Mouse (Mus musculus): ENCODE data around the gene Pcca. TPM values are rescaled to one million over a fixed set of nuclear protein-coding genes. Genes with fewer than 3 reads are reported as not detected.

Pcca gene
- polyA plus RNA-seq, 1 experiment from 2014 or later, result 34.6 TPM

- H3K27me3 ChIP-seq (ENCODE audit: control insufficient read depth, insufficient read depth, low read length), result no peaks in the 10 kb centered on the region
- H3K36me3 ChIP-seq (replicated peaks; ENCODE audit: control insufficient read depth, insufficient read depth), result no peaks in the 10 kb centered on the region
- no peak overlapping the region for H3K27ac ChIP-seq
- WGBS, result 84% methylated on average over 7 of the region's 7 CpGs
- H3K4me1 ChIP-seq (replicated peaks; ENCODE audit: control insufficient read depth, insufficient read depth, low read length), result peaks cover 36% of the 10 kb centered on the region
- no peak overlapping the region for H3K4me3 ChIP-seq (replicated peaks; ENCODE audit: low read length)
- DNase-seq (ENCODE audit: low spot score), result no peak
- H3K4me2 ChIP-seq (replicated peaks), result no peak overlapping the region
- no peak overlapping the region for H3K9ac ChIP-seq
- H3K9me3 ChIP-seq (ENCODE audit: control insufficient read depth, low read length), result no peaks in the 10 kb centered on the region
- ATAC-seq (ENCODE audit: low FRiP score), result no peak
Observed at GRCm38 (mm10) chr14:122885893-122886292, 351.8 kb downstream of the Pcca start.

DNA sequence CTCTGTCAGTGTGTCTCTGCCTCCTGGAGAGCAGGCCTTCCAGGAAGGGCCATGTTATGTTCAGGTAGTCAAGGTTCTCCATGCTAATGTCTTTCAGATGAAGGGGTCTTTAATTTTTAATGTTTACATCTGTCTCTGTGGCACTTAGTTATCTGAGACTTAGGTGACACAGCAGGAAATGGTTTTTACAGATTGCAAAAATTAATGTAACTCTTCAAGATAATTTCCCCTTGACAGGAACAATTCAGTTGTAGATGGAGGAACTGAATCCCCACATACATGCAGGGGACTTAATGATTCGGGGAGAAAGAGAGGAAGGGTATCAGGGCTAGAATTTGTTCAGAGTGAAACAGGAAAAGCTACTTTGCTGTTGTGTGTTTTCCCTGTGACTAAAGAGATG is 353.2 kb downstream of the Pcca start:
- Histone ChIP-seq H3K4me2 (replicated peaks) (no peak overlapping the region), H3K9me3 (ENCODE audit: control insufficient read depth, low read length) (no peaks in the 10 kb centered on the region), H3K27ac (no peak overlapping the region), H3K4me1 (replicated peaks; ENCODE audit: control insufficient read depth, insufficient read depth, low read length) (peaks cover 29% of the 10 kb centered on the region), H3K4me3 (replicated peaks; ENCODE audit: low read length) (no peak overlapping the region), H3K36me3 (replicated peaks; ENCODE audit: control insufficient read depth, insufficient read depth) (no peaks in the 10 kb centered on the region; the same call in 1 of the 2 replicates), H3K9ac (no peak overlapping the region), H3K27me3 (ENCODE audit: control insufficient read depth, insufficient read depth, low read length) (no peaks in the 10 kb centered on the region)
- no peak for DNase-seq (ENCODE audit: low spot score)
- 85% methylated on average over 1 of the region's 1 CpGs for WGBS
- ATAC-seq (ENCODE audit: low FRiP score), result no peak

- no peak overlapping the region for H3K4me2 ChIP-seq (replicated peaks)
- no peak overlapping the region for H3K4me3 ChIP-seq (replicated peaks; ENCODE audit: low read length)
- H3K27ac ChIP-seq, result no peak overlapping the region
- no peaks in the 10 kb centered on the region; the same call in 1 of the 2 replicates for H3K36me3 ChIP-seq (replicated peaks; ENCODE audit: control insufficient read depth, insufficient read depth)
- no peak for ATAC-seq (ENCODE audit: low FRiP score)
- no peak overlapping the region for H3K9ac ChIP-seq
- H3K4me1 ChIP-seq (replicated peaks; ENCODE audit: control insufficient read depth, insufficient read depth, low read length), result peaks cover 23% of the 10 kb centered on the region
- WGBS, result 80% methylated on average over 3 of the region's 3 CpGs
- no peaks in the 10 kb centered on the region for H3K27me3 ChIP-seq (ENCODE audit: control insufficient read depth, insufficient read depth, low read length)
- no peaks in the 10 kb centered on the region for H3K9me3 ChIP-seq (ENCODE audit: control insufficient read depth, low read length)
- DNase-seq (ENCODE audit: low spot score), result no peak
Observed at GRCm38 (mm10) chr14:122887702-122888479, 353.8 kb downstream of the Pcca start.

- no peak overlapping the region for H3K27ac ChIP-seq
- no peak for DNase-seq (ENCODE audit: low spot score)
- no peak for ATAC-seq (ENCODE audit: low FRiP score)
- H3K4me3 ChIP-seq (replicated peaks; ENCODE audit: low read length), result no peak overlapping the region
- H3K27me3 ChIP-seq (ENCODE audit: control insufficient read depth, insufficient read depth, low read length), result no peaks in the 10 kb centered on the region
- WGBS, result 90% methylated on average over 1 of the region's 1 CpGs
- no peak overlapping the region for H3K9ac ChIP-seq
- H3K36me3 ChIP-seq (replicated peaks; ENCODE audit: control insufficient read depth, insufficient read depth), result no peaks in the 10 kb centered on the region; the same call in 1 of the 2 replicates
- H3K4me2 ChIP-seq (replicated peaks), result no peak overlapping the region
- peaks cover 17% of the 10 kb centered on the region; the same call in 1 of the 2 replicates for H3K4me1 ChIP-seq (replicated peaks; ENCODE audit: control insufficient read depth, insufficient read depth, low read length)
- no peaks in the 10 kb centered on the region for H3K9me3 ChIP-seq (ENCODE audit: control insufficient read depth, low read length)
Observed at GRCm38 (mm10) chr14:122888480-122888872, 354.4 kb downstream of the Pcca start.

GRCm38 (mm10) chr14:122891470-122891968 is 357.4 kb downstream of the Pcca start:
- H3K9me3 ChIP-seq (ENCODE audit: control insufficient read depth, low read length), result no peaks in the 10 kb centered on the region
- DNase-seq (ENCODE audit: low spot score) (no peak), ATAC-seq (ENCODE audit: low FRiP score) (no peak)
- no peak overlapping the region for H3K4me2 ChIP-seq (replicated peaks)
- H3K4me1 ChIP-seq (replicated peaks; ENCODE audit: control insufficient read depth, insufficient read depth, low read length), result no peaks in the 10 kb centered on the region
- H3K36me3 ChIP-seq (replicated peaks; ENCODE audit: control insufficient read depth, insufficient read depth), result no peaks in the 10 kb centered on the region; the same call in 1 of the 2 replicates
- H3K27me3 ChIP-seq (ENCODE audit: control insufficient read depth, insufficient read depth, low read length), result no peaks in the 10 kb centered on the region
- no peak overlapping the region for H3K9ac ChIP-seq
- no peak overlapping the region for H3K27ac ChIP-seq
- no peak overlapping the region for H3K4me3 ChIP-seq (replicated peaks; ENCODE audit: low read length)
- 94% methylated on average over 12 of the region's 12 CpGs for WGBS

GRCm38 (mm10) chr14:122896106-122896505 is 362.0 kb downstream of the Pcca start:
- no peaks in the 10 kb centered on the region for H3K4me1 ChIP-seq (replicated peaks; ENCODE audit: control insufficient read depth, insufficient read depth, low read length)
- H3K4me2 ChIP-seq (replicated peaks), result no peak overlapping the region
- no peak overlapping the region for H3K9ac ChIP-seq
- H3K27ac ChIP-seq, result no peak overlapping the region
- no peak overlapping the region for H3K4me3 ChIP-seq (replicated peaks; ENCODE audit: low read length)
- no peaks in the 10 kb centered on the region; the same call in 1 of the 2 replicates for H3K36me3 ChIP-seq (replicated peaks; ENCODE audit: control insufficient read depth, insufficient read depth)
- ATAC-seq (ENCODE audit: low FRiP score) (no peak), DNase-seq (ENCODE audit: low spot score) (no peak)
- no peaks in the 10 kb centered on the region for H3K9me3 ChIP-seq (ENCODE audit: control insufficient read depth, low read length)
- WGBS, result 97% methylated on average over 1 of the region's 1 CpGs
- H3K27me3 ChIP-seq (ENCODE audit: control insufficient read depth, insufficient read depth, low read length), result no peaks in the 10 kb centered on the region

DNA sequence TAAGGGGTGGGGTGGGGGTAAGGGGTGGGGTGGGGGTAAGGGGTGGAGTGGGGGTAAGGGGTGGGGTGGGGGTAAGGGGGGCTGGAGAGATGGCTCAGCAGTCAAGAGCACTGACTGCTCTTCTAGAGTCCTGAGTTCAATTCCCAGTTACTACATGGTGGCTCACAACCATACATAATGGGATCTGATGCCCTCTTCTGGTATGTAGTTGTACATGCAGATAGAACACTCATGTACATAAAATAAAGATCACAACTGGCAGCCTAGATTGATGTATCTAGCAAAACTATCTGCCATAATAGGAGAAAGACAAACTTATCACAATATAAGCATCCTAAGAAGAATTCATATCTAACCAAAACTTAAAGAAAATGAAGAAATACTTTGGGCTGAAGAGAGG is 364.4 kb downstream of the Pcca start:
- H3K27me3 ChIP-seq (ENCODE audit: control insufficient read depth, insufficient read depth, low read length), result no peaks in the 10 kb centered on the region
- H3K4me1 ChIP-seq (replicated peaks; ENCODE audit: control insufficient read depth, insufficient read depth, low read length), result 0 out of 2 replicates have a peak, but pooled peaks cover 3% of the 10 kb centered on the region
- no peaks in the 10 kb centered on the region for H3K9me3 ChIP-seq (ENCODE audit: control insufficient read depth, low read length)
- DNase-seq (ENCODE audit: low spot score), result no peak
- H3K4me2 ChIP-seq (replicated peaks), result no peak overlapping the region
- no peak overlapping the region for H3K4me3 ChIP-seq (replicated peaks; ENCODE audit: low read length)
- no peak for ATAC-seq (ENCODE audit: low FRiP score)
- H3K36me3 ChIP-seq (replicated peaks; ENCODE audit: control insufficient read depth, insufficient read depth), result no peaks in the 10 kb centered on the region
- no peak overlapping the region for H3K27ac ChIP-seq
- H3K9ac ChIP-seq, result no peak overlapping the region

- H3K36me3 ChIP-seq (replicated peaks; ENCODE audit: control insufficient read depth, insufficient read depth), result no peaks in the 10 kb centered on the region
- H3K9ac ChIP-seq, result no peak overlapping the region
- no peaks in the 10 kb centered on the region for H3K9me3 ChIP-seq (ENCODE audit: control insufficient read depth, low read length)
- H3K4me2 ChIP-seq (replicated peaks), result no peak overlapping the region
- ATAC-seq (ENCODE audit: low FRiP score) (no peak), DNase-seq (ENCODE audit: low spot score) (no peak)
- H3K4me3 ChIP-seq (replicated peaks; ENCODE audit: low read length), result no peak overlapping the region
- H3K4me1 ChIP-seq (replicated peaks; ENCODE audit: control insufficient read depth, insufficient read depth, low read length), result 0 out of 2 replicates have a peak, but pooled peaks cover 3% of the 10 kb centered on the region
- H3K27me3 ChIP-seq (ENCODE audit: control insufficient read depth, insufficient read depth, low read length), result no peaks in the 10 kb centered on the region
- no peak overlapping the region for H3K27ac ChIP-seq
Observed at GRCm38 (mm10) chr14:122900679-122901078, 366.6 kb downstream of the Pcca start.

GRCm38 (mm10) chr14:122901177-122901576 is 367.1 kb downstream of the Pcca start:
- H3K27ac ChIP-seq, result no peak overlapping the region
- H3K4me1 ChIP-seq (replicated peaks; ENCODE audit: control insufficient read depth, insufficient read depth, low read length), result 0 out of 2 replicates have a peak, but pooled peaks cover 3% of the 10 kb centered on the region
- no peak overlapping the region for H3K4me2 ChIP-seq (replicated peaks)
- H3K9ac ChIP-seq, result no peak overlapping the region
- DNase-seq (ENCODE audit: low spot score), result no peak
- no peak overlapping the region for H3K4me3 ChIP-seq (replicated peaks; ENCODE audit: low read length)
- WGBS, result 72% methylated on average over 3 of the region's 3 CpGs
- no peaks in the 10 kb centered on the region for H3K36me3 ChIP-seq (replicated peaks; ENCODE audit: control insufficient read depth, insufficient read depth)
- no peak for ATAC-seq (ENCODE audit: low FRiP score)
- H3K27me3 ChIP-seq (ENCODE audit: control insufficient read depth, insufficient read depth, low read length), result no peaks in the 10 kb centered on the region
- no peaks in the 10 kb centered on the region for H3K9me3 ChIP-seq (ENCODE audit: control insufficient read depth, low read length)

Data from hindbrain, embryonic 14.5 days (tissue).